Mouse (Mus musculus) cerebellum, adult 8-10 months (tissue): ENCODE results near the gene Polr2l.

ENCODE experiments used
- DNase-seq: peaks from one replicate; pipeline ENCODE4 v3.0.0; 2022

The Polr2l gene

DNA sequence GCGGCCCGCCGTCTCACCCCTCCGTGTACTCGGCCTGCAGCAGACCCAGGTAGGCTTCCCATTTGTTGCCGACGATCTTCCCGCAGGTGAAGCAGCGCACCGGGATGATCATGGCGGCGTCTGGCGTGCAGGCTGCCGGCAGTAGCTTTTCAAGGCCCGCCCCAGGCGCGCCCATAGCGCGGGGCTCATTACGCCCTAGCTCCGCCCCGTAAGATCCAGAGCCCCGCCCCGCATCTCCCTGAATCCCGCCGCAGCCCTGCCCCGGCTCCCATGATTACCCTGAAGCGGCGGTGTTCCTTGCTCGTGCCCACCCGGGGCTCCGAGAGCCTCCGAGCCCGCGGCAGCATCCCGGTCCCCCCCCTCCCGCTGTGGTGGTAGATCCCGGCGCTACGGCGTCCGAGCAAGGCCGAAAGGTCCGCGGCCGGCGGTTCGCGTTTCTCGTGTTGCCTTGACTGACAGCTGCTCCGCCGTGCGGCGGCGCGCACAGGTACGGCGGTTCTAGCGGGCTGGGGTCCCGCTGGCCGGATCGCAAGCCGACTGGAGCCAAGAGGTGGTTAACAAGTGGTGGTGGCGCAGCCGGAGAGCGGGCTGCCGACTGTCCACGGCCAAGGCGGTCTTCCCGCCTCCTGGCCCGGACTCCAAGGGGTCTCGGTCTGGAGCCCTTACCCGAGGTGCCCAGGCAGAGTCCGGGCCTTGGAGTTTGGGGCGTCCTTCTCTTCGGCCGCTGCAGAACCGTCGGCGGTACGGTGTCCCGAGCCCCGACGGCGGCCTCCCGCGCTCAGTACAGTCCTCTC is at the start of gene Polr2l, which contains the start of gene Tspan4:
Polr2l (minus strand) TSS at position 122 of the 794 bp plus-strand sequence.
Tspan4 (plus strand) TSS at position 230 of the 794 bp plus-strand sequence.
- DNase-seq, result peak; percentile 89

DNA sequence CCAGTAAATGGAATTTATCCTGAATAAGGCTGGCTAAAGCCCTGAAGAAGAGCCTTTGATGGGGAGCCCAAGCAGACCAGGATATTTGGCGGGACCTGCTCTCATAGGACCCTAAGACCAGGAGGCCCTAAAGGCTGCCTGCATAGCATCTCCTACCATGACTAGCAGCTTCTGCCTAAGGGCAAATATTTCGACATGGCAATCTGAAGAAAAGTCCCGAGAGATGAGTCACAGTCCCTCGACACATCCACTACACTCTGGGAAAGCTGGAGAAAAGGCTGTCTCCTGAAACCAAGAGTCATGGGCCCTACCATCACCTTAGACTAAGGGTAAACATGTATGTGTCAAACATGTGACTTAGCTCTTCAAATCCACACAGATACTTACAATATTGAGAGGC is 49.3 kb upstream of the Polr2l start:
- DNase-seq, result no peak

DNA sequence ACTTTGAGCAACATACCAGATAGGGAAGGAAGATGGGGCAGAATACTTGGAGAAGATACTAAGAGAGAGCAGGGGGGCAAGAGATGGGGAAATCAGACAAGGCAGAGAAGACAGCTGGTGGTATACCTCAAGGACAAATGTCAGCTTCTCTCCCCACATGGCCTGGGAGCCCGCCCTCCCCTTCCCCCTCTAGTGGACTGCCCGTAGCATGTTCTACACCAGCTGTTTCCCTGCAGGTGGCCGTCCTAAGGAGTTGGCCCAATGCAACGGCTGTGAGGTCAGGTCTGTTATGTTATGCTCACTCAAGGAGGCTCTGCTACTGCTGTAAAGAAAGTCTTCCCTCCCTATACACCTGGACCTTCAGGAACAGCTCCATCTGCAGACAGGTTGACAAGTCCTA is 48.1 kb upstream of the Polr2l start:
- DNase-seq, result no peak

DNA sequence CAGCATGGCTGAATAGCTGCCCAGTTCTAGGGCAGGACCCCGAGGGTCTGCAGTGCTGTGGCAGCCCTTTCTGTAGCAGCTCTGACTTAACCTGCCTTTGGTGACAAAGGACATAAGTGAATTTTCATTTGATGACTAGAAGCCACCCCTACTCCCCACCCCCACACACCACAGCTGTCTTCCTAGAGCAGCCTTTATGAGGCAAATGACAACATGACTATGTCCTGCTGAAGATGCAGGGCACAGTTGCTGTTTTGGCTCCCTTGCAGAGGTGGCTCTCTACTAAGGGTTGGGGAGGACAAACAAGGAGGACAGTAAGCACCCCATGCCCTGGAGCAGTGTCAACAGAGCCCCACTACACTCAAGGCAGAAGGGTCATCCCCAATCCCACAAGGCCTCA is 44.9 kb upstream of the Polr2l start:
- DNase-seq, result no peak

DNA sequence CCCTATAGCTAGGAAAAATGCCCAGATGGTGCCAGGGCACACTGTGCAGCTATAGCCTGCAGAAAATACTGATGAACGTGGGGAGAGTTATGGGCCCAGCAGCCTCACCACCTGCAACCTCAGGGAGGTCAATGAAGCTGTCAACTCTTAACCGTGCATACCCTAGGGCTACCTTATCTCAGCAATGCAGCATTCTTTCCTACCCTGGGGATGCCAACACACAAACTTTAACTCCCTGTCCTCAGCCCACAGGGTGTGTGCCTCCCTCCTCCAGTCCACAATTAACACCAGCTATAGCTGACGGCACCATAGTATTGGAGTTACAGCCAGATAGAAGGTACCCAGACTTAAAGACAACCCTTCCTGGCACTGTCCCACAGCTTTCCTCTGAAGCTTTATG is 44.0 kb upstream of the Polr2l start:
- DNase-seq, result no peak

DNA sequence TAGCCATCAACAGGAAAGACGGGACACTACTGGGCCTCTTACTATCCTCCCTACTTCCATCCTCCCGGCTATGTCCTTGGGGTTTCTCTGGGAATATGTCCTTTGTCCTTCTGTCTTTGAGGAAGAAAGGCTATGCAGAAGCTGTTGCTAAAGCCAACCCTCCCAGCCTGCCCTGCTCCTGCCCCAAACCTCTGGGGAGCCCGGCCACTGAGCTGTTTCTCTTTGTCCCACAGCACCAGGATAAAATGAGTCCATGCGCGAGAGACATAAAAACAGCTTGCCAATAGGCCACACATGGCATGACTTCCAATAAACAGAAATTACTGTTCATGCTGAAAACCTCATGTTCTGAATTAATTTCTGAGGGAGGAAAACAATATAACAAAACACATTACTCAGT is 43.4 kb upstream of the Polr2l start:
- DNase-seq, result no peak

DNA sequence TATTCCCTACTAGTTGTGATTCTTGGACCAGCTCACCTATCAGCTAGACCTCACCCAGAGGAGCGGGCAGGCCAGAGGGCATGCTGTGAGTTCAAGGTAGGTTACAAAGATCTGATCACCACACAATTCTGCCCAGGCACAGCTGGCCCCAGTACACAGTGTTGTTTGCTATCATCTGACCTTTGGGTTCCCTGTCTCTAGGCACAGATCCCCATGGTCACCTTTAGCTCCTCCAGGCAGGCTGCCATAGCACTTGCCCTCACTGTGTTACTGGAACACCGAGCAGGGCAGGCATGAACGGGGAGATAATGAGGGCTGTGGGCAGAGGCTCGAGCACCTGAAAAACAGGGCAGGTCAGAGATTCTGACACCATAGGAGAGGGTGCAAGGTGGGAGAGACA is 42.7 kb upstream of the Polr2l start:
- no peak for DNase-seq

DNA sequence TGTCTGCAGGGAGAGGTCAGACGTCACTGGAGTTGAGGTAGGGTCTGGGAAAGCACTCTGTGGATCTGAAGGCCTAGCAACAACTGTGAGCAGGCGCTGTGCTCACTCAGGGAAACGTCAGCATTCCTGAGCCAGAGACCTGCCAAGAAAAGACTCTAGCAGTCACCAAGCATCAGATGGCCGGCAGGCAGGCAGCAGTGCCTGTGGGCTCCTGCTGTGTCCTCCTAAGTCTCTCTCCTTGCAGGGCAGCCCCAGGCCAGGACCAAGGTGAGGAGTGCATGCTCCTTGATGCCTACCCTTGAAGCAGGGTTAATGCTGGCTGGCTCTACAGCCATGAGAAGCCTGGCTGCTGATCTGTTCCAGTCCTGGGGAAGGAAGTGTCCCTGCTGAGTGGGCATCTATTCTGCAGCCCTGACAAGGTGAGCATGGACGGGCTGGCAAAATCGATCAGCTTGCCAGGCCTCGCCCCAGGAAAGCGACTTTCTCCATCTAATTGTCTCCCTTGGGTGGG is 35.8 kb upstream of the Polr2l start:
- DNase-seq, result peak; percentile 66

DNA sequence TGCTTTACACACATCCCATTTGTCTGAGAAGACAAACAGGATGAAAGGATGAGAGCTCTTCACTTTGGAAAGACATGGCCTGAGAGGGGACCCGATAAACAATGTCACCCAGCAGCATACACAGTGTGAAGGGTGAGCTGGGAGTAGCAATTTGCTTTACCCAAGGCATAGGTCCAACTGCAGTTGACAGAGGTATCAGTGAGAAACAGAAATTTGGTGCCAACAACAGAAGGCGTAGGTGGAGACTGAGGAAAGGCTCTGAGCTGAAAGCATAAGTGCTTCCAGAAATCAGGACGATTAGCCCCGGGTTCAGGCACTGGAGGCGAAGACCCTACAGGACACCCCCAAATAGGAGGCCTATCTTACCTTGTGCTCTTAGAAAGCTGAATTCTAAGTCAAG is 35.3 kb upstream of the Polr2l start:
- DNase-seq, result no peak

DNA sequence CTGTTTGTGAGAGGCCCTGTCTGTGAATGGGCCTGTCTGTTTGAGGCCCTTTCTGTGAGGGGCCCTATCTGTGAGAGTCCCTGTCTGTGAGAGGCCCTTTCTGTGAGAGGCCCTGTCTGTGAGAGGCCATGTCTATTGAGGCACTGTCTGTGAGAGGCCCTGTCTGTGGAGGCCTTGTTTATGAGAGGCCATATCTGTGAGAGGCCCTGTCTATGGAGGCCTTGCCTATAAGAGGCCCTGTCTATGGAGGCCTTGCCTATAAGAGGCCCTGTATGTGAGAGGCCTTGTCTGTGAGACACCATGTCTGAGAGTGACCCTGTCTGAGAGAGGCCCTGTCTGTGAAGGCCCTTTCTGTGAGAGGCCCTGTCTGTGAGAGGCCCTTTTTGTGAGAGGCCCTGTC is 33.2 kb upstream of the Polr2l start:
- no peak for DNase-seq

DNA sequence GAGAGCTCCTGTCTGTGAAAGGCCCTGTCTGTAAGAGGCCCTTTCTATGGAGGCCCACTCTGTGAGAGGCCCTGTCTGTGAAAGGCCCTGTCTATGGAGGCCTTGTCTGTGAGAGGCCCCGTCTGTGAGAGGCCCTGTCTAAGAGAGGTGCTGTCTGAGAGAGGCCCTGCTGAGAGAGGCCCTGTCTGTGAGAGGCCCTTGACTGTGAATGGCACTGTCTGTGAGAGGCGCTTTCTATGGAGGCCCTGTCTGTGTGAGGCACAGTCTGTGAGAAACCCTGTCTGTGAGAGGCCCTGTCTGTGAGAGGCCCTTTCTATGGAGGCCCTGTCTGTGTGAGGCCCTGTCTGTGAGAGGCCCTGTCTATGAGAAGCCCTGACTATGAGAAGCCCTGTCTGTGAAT is 31.3 kb upstream of the Polr2l start:
- no peak for DNase-seq

DNA sequence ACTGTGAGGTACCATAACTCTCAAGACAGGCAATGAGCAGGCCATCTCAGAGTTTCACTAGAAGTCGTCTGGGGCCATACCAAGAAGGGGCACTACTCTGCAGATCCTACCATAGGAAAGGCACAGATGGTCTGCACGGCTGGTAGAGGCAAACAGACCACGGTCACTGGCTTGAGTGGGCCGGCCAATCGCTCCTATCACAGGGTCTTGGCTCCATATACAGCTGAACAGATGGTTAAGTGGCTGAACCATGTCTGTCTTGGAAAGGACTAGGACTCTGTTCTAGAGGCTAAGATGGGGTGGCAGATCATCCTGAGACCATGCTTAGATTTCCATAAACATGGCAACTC is 27.6 kb upstream of the Polr2l start:
- peak; percentile 70 for DNase-seq

DNA sequence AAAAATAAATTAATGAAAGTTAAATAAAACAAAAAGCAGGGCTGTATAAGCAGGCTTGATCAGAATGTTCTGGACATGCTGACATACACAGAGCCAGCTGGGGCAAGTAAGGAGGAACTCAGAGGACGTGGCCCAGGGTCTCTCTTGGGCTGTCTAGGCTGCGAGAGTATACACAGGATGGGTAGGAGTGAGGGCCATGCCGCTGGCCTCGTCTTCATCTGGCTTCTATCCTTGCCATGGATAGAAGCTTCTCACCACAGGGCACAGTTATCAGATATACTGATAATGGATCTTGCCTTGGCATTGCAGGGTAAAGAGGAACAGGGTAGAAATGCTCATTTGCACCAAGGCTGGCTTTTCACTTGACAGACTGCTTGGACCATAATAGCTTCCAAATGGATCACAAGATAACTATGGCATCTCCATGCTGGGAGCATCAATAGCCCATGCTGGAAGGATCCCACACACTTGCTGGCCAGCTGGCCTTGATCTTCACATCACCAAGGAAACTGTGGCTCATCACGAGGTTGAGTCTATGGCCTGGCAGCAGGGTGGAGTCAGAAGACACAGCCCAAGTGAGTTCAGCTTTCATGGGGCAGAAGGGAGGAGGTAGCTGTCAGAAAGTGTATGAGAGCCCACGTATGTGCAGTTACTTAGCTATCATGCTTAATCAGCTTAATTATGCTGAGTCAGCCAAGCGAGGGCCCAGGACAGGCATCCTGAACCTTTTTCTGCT is 27.1 kb upstream of the Polr2l start:
- no peak for DNase-seq

DNA sequence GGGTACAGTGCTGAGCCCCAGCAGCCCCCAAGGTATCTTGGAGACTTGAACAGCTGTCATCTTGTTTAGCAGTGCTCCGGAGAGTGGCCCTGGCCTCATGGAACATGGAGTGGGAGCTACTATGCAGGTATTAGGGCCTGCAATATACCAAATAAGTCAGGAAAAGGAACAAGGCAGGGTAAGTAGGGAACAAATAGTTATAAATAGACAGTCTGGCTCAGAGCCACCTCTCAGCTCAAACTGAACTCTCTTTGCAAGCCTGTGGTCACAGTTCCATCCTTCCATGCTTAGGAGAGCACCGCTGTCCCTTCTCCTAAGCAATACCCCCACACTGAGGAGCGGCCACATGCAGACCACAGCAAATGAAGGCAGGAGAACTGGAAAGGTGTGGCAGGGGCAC is 22.7 kb upstream of the Polr2l start:
- no peak for DNase-seq

DNA sequence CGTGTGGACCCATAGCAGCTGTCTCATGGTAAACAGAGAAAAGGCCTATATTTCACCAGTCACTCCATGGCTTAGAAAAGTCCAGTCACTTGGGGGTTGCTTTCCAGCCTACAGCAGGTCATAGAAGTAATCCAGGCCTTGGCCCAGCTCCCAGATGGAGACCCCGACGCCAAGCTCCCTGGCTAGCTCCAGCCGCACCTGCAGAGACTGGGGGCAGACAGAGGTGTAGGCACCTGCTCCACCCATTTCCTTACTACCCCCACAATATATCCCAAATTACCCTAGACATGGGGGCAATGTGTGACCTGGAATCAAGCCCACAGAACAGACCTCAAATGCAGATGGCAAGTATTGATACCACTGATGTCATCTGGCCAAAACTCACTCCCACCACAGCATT is 21.0 kb upstream of the Polr2l start:
- no peak for DNase-seq

DNA sequence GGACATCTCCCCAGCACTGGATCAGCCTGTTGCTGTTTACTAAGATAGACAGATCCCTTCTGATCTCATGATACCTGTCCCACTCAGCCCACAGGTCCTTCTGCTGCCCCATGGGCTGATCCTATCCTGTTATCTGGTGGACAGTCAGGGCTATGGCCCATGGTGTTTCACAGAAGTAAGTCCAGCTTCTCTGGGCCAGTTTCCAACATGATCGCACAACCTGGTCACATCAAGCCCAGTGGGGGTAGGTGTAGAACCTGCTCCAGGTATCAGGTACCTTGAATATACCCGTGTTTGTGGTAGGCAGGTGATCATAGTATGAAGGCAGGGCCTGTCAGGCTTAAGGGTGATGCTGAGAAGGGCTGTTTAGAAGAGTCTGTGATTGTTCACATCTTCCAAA is 20.4 kb upstream of the Polr2l start:
- no peak for DNase-seq

DNA sequence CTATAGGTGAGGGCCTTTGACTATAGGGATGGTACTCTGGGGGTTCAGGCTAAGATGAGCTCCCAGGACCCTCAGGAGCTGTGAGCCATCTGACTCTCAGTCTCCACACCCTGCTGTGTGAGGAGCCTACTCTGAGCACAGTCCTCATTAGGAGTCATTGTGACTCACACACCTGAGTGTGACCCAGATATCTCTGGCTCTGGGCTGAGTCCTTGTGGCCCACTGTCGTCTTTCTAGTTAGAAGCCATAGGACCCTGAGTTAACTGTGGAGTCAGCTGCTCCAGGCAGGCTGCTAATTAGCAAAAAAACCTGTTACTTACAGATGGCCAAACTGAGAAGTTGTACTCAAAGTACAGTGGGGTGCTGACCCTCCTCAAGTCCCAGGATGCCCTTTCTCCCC is 18.8 kb upstream of the Polr2l start:
- no peak for DNase-seq

DNA sequence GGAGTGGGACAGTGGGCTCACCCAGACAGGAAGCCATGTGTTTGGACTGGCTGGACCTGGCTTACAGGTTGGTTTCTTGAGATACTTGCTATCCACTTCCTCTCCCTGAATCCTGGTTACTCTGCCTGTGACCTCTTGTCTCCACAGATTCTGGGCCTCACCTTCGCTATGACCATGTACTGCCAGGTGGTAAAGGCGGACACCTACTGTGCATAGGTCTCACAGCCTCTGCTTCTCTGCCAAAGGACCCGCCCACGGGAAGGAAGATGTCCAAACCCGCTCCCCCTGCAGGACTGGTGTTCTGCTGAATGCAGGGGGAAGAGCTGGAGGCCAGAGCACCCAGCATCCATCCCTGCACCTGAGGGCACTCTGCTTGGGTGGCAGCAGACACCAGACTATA is 17.8 kb upstream of the Polr2l start:
- DNase-seq, result peak; percentile 61

DNA sequence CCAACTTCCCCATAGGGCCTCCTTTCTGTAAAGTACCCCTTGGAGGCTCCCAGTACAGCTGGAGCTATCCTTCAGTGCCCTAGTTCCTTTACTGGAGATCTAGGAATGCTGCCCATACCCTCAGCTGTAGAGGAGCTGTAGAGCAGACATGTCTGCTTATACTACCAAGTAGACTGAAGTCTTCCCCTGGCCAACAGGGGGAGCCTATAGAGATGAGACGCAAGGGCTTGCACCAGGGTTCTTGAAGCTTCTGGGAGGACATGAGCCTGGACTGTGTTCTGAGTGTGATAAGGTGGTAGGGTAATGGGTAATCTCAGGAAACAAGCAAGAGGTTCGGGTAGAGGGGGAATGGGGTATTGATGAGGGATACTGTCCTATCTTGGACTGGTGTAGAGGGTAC is 16.2 kb upstream of the Polr2l start:
- peak; percentile 21 for DNase-seq

DNA sequence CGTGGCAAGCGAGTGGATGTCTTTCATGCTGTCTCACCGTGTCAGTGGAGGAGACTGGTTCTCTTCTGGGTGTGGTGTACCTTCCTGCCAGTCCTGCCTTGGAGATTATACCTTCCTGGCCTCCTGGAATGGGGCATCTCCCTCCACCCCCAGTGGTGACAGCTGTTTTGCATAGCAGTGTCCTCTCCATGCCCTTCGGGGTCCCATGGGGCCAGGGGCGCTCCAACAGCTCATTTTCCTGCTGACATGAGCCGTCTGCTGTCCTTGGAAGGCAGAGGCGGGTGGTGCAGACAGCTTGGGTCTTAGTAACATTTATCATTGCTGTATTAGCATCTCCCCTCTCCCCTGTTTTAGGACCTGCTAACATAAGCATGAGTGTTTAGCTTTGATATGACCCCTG is 12.2 kb upstream of the Polr2l start:
- no peak for DNase-seq

DNA sequence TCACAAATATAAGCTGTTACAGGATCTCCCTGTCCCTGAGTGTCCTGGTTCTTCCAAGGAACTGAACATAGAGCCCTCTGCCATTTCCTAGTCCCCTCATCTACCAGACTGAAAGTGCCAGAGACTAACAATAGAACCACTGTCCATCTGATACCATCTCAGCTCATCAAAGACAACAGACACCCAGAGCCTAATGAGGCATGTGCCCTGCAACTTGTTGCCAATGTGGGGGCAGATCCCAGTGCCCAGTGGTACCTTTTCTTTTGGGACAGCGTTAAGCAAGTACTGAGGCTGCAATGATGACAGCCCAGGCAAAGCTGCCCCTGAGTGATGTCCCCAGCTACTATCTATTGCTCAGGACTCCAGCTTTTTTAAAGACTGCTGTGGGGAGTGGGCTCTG is 11.3 kb upstream of the Polr2l start:
- no peak for DNase-seq

DNA sequence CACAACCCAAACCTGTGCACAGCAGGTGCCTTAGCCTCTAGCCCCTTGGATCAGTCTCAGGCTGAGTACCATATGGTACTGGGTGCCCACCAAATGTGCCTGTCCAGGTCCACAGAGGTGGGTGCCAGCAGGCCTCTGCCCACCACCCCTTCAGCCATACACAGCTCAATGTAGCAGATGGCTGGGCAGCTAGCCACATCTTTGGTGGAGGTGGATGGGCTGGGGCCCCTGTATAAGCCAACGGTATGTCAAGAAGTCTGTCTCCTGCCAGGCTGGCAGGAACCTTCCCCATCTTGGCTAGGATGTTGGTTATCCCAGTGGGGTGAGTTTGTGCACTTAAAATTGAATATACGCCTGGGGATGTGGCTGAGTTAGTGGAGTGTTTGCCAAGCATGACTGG is 10.7 kb upstream of the Polr2l start:
- peak; percentile 96 for DNase-seq

DNA sequence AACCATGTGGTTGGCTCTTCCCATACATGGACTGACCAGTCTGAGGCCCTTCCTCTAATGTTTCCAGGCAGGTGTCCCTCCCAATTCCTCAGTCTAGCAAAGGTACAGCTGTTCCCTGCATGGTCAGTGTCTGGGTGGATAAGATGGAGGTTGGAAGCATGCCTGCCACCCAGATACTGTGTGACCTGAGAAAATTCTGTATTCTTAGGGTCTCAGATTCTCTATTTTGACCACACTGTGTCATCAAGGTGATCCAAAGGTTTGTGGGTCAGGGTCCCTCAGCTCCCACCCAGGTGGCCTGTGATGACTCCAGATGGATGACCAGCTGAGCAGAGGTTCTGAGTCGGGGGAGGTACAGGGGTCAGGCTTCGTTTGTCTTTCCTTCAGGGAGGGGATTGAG is 10.3 kb upstream of the Polr2l start:
- peak; percentile 63 for DNase-seq
